Mouse (Mus musculus) limb, embryonic 10.5 days (tissue): Measurements from ENCODE around the gene Cyp2j13. TPM values are rescaled to one million over a fixed set of nuclear protein-coding genes. Genes with fewer than 3 reads are reported as not detected.

Experiments
- polyA plus RNA-seq: library from polyadenylated mRNA; unstranded; fragments of >200 nt; fragmentation: Nextera tagmentation; extraction: Ambion mirVana; gene quantifications from 2 replicates; pipeline ENCODE4 v1.2.1, GENCODE M21; 2016

Cyp2j13 gene
- polyA plus RNA-seq, 1 experiment from 2014 or later: not detected

Other genes with a start within 250 kb of the Cyp2j13 start
- gene Hook1, start 110.3 kb downstream of the Cyp2j13 start, polyA plus RNA-seq: 7.6 and 13.1 TPM in 2 replicates
- not detected in 2 replicates for gene Cyp2j12, start 63.6 kb upstream of the Cyp2j13 start, polyA plus RNA-seq
- not detected in 2 replicates for gene Cyp2j7, start 159.1 kb upstream of the Cyp2j13 start, polyA plus RNA-seq